Mouse (Mus musculus) limb, embryonic 15.5 days (tissue): ENCODE results near the gene Pip5kl1. TPM values are rescaled to one million over a fixed set of nuclear protein-coding genes. Genes with fewer than 3 reads are reported as not detected.

ENCODE experiments used
- ATAC-seq: fragments of 200-750 bp; cut with Nextera tagmentation; 2 replicates; pipeline ENCODE4 v1.8.0; 2017; ENCODE audit warnings: low read depth, moderate TSS enrichment; ENCODE audit not compliant: insufficient number of reproducible peaks, low FRiP score, low TSS enrichment
- H3K27ac ChIP-seq: fragments of 300-500 bp; sonication (generic); 2 replicates; pipeline ENCODE4 v1.5.1; 2015; ENCODE audit warnings: moderate library complexity, mild to moderate bottlenecking, inconsistent platforms
- H3K27me3 ChIP-seq: fragments of 300-500 bp; sonication (generic); 2 replicates; pipeline ENCODE4 v1.6.1; 2015; ENCODE audit warnings: inconsistent platforms
- H3K36me3 ChIP-seq: fragments of 300-500 bp; sonication (generic); 2 replicates; pipeline ENCODE4 v1.6.1; 2015; ENCODE audit warnings: inconsistent platforms
- H3K4me1 ChIP-seq: fragments of 300-500 bp; sonication (generic); 2 replicates; pipeline ENCODE4 v1.6.1; 2015; ENCODE audit warnings: inconsistent platforms
- H3K4me2 ChIP-seq: fragments of 300-500 bp; sonication (generic); 2 replicates; pipeline ENCODE4 v1.6.1; 2015; ENCODE audit warnings: mild to moderate bottlenecking, inconsistent platforms
- H3K4me3 ChIP-seq: fragments of 300-500 bp; sonication (generic); 2 replicates; pipeline ENCODE4 v1.5.1; 2015; ENCODE audit warnings: mild to moderate bottlenecking, inconsistent platforms
- H3K9ac ChIP-seq: fragments of 300-500 bp; sonication (generic); 2 replicates; pipeline ENCODE4 v1.6.1; 2015; ENCODE audit warnings: inconsistent platforms
- H3K9me3 ChIP-seq: fragments of 300-500 bp; sonication (generic); 2 replicates; pipeline ENCODE4 v1.6.1; 2016; ENCODE audit warnings: inconsistent platforms
- WGBS: fragments of 180-500 bp; shearing (Covaris S2); methylation state at CpG from one replicate; pipeline ENCODE4 v1.1.7; 2015; 5-methylcytosine and 5-hydroxymethylcytosine counted together
- polyA plus RNA-seq: library from polyadenylated mRNA; unstranded; fragments of >200 nt; fragmentation: Nextera tagmentation; extraction: Ambion mirVana; gene quantifications from 2 replicates; pipeline ENCODE4 v1.2.1, GENCODE M21; 2015

Gene Pip5kl1
- polyA plus RNA-seq, 1 experiment from 2014 or later = 0.12 TPM

DNA sequence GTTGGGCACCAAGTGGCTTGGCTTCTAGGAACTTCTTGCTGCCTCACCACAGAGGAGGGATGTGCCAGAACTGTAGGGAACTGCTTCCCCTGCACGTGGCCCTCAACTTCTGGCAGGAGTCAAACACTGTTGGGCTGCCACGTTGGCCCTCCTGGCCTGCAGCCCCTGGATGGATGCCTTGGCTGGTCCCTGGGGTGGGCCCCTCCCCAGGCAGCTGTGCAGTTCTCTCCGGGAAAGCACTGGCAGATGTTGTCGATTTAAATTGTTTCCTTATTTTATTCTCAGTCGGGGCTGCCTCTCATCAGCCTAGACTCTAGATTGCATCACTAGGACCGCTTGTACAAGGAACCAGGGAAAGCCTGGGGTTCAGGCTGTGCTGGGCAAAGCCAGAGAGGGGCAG is 24.8 kb upstream of the Pip5kl1 start:
- peak; percentile 89 for ATAC-seq
- 0 out of 2 replicates have a peak overlapping the region, but pooled peaks have one; percentile 6 for H3K4me2 ChIP-seq
- H3K27ac ChIP-seq = peak overlapping the region; percentile 90
- WGBS = 23% methylated on average over 6 of the region's 6 CpGs
- peaks cover 4% of the 10 kb centered on the region; the same call in 1 of the 2 replicates for H3K36me3 ChIP-seq
- peaks cover 53% of the 10 kb centered on the region for H3K4me1 ChIP-seq
- no peak overlapping the region for H3K4me3 ChIP-seq
- H3K9ac ChIP-seq = no peak overlapping the region
- no peaks in the 10 kb centered on the region for H3K27me3 ChIP-seq
- no peaks in the 10 kb centered on the region for H3K9me3 ChIP-seq

DNA sequence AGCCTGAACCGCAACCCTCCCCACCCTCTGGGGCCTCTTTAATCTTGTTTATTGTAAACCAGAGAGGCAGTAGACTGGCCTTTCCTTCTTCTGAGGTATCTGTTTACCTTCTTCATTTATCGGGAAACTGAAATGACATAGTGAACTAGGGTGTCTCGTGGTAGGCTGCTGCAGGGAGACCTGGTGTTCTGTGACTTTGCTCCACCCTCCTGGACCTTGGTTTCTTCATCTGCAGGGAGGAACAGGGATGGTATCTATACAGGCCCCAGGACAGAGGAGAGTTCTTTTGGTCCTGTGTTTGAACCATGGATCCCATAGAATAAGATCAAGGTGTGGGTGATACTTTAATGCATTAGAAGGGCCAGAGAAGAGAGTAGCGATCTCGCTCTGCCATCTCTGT is 23.4 kb upstream of the Pip5kl1 start:
- no peaks in the 10 kb centered on the region for H3K9me3 ChIP-seq
- ATAC-seq = no peak
- H3K9ac ChIP-seq = no peak overlapping the region
- H3K4me3 ChIP-seq = no peak overlapping the region
- H3K4me1 ChIP-seq = peaks cover 66% of the 10 kb centered on the region
- H3K27me3 ChIP-seq = no peaks in the 10 kb centered on the region
- 0 out of 2 replicates have a peak overlapping the region, but pooled peaks have one; percentile 17 for H3K27ac ChIP-seq
- WGBS = 68% methylated on average over 5 of the region's 5 CpGs
- H3K36me3 ChIP-seq = peaks cover 8% of the 10 kb centered on the region; the same call in 1 of the 2 replicates
- H3K4me2 ChIP-seq = no peak overlapping the region

DNA sequence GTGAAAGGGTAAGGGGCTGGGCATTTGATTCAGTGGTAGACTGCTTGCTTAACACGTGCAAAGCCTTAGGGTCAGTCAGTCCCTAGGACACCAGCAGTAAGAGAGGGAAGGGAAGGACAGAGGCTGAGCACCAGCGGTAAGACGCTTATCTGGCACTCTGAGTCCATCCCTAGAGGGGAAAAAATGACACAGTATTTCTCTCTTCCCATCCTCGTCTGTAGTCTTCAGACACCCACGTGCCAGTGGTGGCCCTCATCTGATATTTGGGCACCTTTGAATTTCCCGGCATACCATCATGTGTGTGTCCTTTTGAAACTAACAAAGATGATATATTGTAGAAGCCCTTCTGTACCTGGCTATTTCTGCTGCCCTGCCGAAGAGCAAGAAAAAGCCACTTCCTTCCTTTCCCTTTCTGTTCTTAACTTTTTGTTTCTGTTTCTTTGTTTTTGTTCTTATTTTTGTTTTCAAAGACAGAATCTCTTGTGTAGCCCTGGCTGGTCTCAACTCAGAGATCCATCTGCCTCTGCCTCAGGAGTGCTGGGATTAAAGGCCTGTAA is 20.9 kb upstream of the Pip5kl1 start:
- Histone ChIP-seq H3K4me2 (no peak overlapping the region), H3K9me3 (no peaks in the 10 kb centered on the region), H3K9ac (no peak overlapping the region), H3K27ac (no peak overlapping the region; the same call in 1 of the 2 replicates), H3K4me3 (no peak overlapping the region), H3K27me3 (no peaks in the 10 kb centered on the region), H3K36me3 (peaks cover 13% of the 10 kb centered on the region), H3K4me1 (peaks cover 64% of the 10 kb centered on the region)
- WGBS = 79% methylated on average over 7 of the region's 7 CpGs
- no peak for ATAC-seq

DNA sequence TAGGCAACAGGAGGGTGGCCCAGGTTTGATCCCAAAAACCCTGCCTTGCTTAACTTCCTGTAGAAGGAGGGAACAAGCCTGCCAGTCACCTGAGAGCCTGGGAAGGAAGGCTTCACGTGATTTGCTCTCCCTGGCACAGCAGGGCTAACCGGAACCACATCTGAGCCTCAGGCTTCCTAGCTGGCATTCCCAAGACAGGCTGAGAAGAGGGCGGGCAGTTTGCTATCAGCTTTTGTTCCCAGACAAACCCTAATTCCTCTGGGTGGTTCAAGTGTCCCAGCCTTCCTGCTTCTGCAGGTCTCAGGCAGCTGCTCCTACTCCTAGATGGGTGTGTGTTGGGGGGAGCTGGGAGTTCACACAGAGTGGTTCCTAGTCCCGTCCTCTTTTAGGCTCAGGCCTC is 19.1 kb upstream of the Pip5kl1 start:
- no peak overlapping the region for H3K4me2 ChIP-seq
- no peak overlapping the region for H3K9ac ChIP-seq
- 37% methylated on average over 4 of the region's 4 CpGs for WGBS
- no peaks in the 10 kb centered on the region for H3K9me3 ChIP-seq
- peak; percentile 24; the same call in 1 of the 2 replicates for ATAC-seq
- H3K36me3 ChIP-seq = peaks cover 29% of the 10 kb centered on the region
- peaks cover 46% of the 10 kb centered on the region for H3K4me1 ChIP-seq
- H3K4me3 ChIP-seq = no peak overlapping the region
- H3K27ac ChIP-seq = peak overlapping the region; percentile 59
- no peaks in the 10 kb centered on the region for H3K27me3 ChIP-seq

DNA sequence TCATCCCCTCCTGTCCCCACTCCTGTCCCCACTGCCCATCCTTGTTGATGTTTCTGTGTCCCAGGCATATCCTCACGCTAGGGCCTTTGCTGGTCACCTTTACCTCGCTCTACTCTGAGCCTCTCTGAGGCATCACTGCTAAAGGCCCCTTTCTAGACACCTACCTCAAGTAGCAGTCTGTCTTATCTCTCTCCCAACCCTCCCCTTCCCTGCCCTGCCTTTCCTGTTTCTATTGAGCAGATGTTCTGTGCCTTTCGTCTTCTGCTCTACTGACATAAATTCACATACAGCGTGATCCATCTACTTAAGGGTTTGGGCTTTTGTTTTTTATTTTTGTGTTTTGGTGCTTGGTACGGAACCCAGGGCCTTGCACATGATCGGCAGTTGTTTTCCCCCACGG is 18.6 kb upstream of the Pip5kl1 start:
- Histone ChIP-seq H3K4me2 (no peak overlapping the region), H3K27me3 (no peaks in the 10 kb centered on the region), H3K4me3 (no peak overlapping the region), H3K9ac (no peak overlapping the region), H3K4me1 (peaks cover 40% of the 10 kb centered on the region), H3K27ac (peak overlapping the region; percentile 59), H3K36me3 (peaks cover 34% of the 10 kb centered on the region), H3K9me3 (no peaks in the 10 kb centered on the region)
- 74% methylated on average over 7 of the region's 7 CpGs for WGBS
- ATAC-seq = no peak

DNA sequence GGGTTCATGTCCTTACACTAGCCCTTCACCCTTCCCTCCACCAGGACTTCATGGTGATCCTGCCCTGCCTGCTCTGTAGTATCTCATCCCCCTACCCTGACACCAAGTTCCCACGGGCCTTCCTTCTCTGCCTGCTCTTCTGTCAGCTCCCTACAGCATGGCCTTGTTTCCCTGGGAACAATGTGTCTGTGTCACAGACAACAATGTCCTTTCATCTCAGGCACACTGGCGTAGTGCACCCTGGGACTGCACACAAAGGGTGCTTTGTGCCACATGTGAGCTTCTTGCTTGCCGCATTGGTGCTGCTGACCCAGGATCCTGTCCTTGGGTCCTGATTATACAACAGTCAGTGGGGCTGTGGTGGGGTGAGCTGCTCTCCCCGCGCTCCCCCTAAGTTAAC is 15.0 kb upstream of the Pip5kl1 start:
- WGBS = 69% methylated on average over 5 of the region's 5 CpGs
- peak overlapping the region; percentile 17; the same call in 1 of the 2 replicates for H3K27ac ChIP-seq
- H3K36me3 ChIP-seq = peaks cover 63% of the 10 kb centered on the region
- no peak overlapping the region for H3K9ac ChIP-seq
- no peaks in the 10 kb centered on the region for H3K9me3 ChIP-seq
- peaks cover 27% of the 10 kb centered on the region for H3K4me1 ChIP-seq
- ATAC-seq = 0 out of 2 replicates have a peak, but pooled peaks have one; percentile 41
- no peak overlapping the region for H3K4me3 ChIP-seq
- H3K27me3 ChIP-seq = no peaks in the 10 kb centered on the region
- no peak overlapping the region for H3K4me2 ChIP-seq

DNA sequence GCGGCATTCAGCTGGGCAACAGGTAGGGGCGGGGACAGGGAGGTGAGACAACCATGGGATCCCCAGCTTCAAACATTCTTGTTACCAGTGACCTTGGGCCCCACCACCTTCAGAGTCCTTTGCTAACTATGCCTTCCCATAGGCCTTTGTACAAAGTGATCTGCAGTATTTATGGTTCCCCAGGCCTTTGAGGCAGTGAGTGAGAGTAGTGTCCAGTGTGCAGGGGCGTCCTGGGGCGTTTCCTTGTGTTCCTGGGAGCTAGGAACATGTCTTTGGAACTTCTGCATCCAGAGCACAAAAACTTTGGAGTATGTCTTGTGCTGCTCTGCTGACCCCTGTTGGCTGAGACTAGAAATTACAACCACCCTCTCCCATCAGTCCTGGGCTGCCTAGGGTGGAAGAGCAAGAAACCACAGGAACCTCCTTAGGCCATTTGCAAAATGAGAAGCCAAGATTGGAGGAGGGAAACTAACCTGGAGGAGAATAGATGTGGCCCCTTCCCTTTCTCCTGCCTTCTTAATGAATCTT is 8.0 kb upstream of the Pip5kl1 start:
- Histone ChIP-seq H3K27ac (peak overlapping the region; percentile 33; the same call in 1 of the 2 replicates), H3K27me3 (no peaks in the 10 kb centered on the region), H3K36me3 (peaks cover 63% of the 10 kb centered on the region), H3K4me2 (no peak overlapping the region), H3K9ac (no peak overlapping the region), H3K4me3 (no peak overlapping the region), H3K9me3 (no peaks in the 10 kb centered on the region), H3K4me1 (peaks cover 6% of the 10 kb centered on the region)
- ATAC-seq = no peak
- 37% methylated on average over 4 of the region's 4 CpGs for WGBS

DNA sequence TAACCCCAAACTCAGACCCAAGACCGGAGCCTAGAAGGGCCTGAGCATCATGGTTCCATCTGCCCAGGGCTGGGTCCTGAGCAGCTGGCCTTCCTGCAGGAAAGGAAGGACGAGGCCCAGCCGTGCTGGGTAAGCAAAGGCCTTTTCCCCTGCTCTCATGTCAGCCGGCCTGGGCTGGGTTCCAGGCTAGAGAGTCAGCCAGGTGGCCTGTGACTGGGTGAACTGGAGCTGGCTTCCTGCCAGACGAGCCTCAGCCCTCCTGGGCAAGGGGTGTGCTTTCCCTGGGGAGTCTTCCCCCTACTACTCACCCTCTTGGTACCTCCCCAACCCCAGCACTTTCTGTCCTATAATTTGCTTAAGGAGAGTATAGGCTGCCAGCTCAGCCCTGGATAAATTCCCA is 6.4 kb upstream of the Pip5kl1 start:
- Histone ChIP-seq H3K27me3 (no peaks in the 10 kb centered on the region), H3K4me1 (peaks cover 17% of the 10 kb centered on the region), H3K9me3 (no peaks in the 10 kb centered on the region), H3K9ac (no peak overlapping the region), H3K27ac (no peak overlapping the region), H3K4me3 (no peak overlapping the region), H3K4me2 (no peak overlapping the region), H3K36me3 (peaks cover 62% of the 10 kb centered on the region)
- no peak for ATAC-seq
- 57% methylated on average over 5 of the region's 5 CpGs for WGBS

DNA sequence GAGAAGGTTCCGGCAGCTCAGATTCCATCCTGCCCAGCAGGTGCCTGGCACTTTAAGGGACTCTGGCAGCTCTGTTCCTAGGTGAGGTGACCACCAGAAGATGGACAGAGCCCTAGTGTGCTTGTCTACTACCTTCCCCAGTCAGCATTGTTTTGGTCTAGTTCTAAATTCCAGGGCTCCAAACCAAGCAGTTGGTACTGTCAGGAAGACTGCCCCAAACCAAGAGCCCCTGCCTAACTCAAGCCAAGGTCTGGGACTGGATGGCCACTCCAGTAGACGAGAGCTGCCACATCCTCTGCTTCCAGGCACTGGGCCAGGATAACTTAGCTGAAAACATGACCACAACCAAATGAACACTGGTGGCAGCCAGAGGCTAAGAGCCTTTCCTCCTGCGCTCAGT is 5.7 kb upstream of the Pip5kl1 start:
- Histone ChIP-seq H3K9me3 (no peaks in the 10 kb centered on the region), H3K27ac (no peak overlapping the region), H3K4me3 (no peak overlapping the region), H3K9ac (no peak overlapping the region), H3K4me1 (peaks cover 17% of the 10 kb centered on the region), H3K36me3 (peaks cover 61% of the 10 kb centered on the region), H3K4me2 (no peak overlapping the region), H3K27me3 (no peaks in the 10 kb centered on the region)
- WGBS = 85% methylated on average over 3 of the region's 3 CpGs
- ATAC-seq = no peak

DNA sequence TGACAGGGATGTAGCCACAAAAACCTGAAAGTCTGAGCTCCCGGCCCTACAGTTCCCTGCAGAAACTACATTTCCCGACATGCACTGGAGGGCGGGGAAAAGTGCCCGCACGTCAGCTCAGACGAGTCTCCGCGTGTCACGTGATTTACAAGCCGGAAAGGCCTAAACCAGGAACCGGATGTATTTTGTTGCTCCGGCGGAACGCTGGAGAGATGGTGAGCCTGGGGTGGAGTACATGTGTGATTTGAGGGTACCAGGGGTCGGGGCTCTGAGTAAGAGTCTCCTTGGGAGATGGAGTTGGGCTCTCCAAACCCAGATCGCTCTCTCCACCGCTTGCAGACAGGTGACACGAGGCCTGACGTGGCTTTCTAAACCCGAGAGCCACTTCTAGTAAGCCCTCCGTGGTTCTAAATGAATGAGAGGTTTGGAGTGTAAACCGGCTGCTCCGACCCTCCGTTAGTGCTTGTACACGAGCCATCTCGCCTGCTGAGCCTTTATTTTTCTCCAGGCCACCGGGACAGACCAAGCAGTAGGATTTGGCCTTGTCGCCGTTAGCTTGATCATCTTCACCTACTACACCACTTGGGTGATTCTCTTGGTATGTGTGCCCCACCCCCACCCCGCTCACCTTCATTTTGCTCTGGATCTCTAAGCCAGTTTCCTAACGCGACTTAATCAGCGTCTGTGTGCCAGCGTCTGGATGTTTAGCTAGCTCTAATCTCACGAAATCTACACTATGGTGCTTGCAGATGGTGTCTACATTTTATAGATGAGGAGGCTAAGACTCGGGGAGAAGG is 3.7 kb upstream of the Pip5kl1 start, which contains the start of gene Dpm2:
Gene Dpm2, plus strand, starts transcription at position 161 of the 797 bp plus-strand sequence.
- peak; percentile 63 for ATAC-seq
- Histone ChIP-seq H3K36me3 (peaks cover 42% of the 10 kb centered on the region), H3K4me2 (peak within 1 kb of the TSS; percentile 81), H3K4me3 (peak within 1 kb of the TSS; percentile 74), H3K9ac (peak within 1 kb of the TSS; percentile 79), H3K27me3 (0 out of 2 replicates have a peak, but pooled peaks cover 3% of the 10 kb centered on the region), H3K27ac (peak within 1 kb of the TSS; percentile 63), H3K4me1 (peaks cover 30% of the 10 kb centered on the region), H3K9me3 (no peaks in the 10 kb centered on the region)
- WGBS = under 1% methylated on average over 36 of the region's 36 CpGs

DNA sequence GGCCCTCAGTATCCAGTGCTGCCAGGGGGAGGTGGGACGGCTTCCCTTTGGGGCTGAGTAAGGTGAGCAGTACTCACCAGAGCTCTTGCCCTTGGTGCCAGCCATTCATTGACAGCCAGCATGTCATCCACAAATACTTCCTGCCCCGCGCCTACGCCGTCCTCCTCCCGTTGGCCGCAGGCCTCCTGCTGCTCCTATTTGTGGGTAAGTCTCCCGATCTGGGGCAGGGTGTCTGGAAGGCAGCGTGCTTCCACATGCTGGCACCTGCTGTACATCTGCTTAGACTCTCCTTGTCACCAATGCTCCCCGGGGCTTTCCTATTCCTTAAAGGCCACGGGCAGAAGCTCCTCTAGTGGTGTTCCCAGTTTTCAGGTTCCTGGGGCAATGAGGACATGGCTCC is 2.4 kb upstream of the Pip5kl1 start:
- Histone ChIP-seq H3K4me1 (peaks cover 30% of the 10 kb centered on the region), H3K4me3 (no peak overlapping the region), H3K9me3 (no peaks in the 10 kb centered on the region), H3K27me3 (0 out of 2 replicates have a peak, but pooled peaks cover 3% of the 10 kb centered on the region), H3K9ac (no peak overlapping the region), H3K4me2 (no peak overlapping the region; the same call in 1 of the 2 replicates), H3K36me3 (peaks cover 31% of the 10 kb centered on the region), H3K27ac (no peak overlapping the region)
- ATAC-seq = no peak
- WGBS = 89% methylated on average over 11 of the region's 11 CpGs
